Mouse (Mus musculus) kidney, adult 18-20 months (tissue): ENCODE results near the gene Mknk1.
A peak's percentile ranks its signal among the peaks of the same experiment; 100 is the strongest.

Experiments used
- DNase-seq: peaks from one replicate; pipeline ENCODE4 v3.0.0; 2021

Mknk1 gene

DNA sequence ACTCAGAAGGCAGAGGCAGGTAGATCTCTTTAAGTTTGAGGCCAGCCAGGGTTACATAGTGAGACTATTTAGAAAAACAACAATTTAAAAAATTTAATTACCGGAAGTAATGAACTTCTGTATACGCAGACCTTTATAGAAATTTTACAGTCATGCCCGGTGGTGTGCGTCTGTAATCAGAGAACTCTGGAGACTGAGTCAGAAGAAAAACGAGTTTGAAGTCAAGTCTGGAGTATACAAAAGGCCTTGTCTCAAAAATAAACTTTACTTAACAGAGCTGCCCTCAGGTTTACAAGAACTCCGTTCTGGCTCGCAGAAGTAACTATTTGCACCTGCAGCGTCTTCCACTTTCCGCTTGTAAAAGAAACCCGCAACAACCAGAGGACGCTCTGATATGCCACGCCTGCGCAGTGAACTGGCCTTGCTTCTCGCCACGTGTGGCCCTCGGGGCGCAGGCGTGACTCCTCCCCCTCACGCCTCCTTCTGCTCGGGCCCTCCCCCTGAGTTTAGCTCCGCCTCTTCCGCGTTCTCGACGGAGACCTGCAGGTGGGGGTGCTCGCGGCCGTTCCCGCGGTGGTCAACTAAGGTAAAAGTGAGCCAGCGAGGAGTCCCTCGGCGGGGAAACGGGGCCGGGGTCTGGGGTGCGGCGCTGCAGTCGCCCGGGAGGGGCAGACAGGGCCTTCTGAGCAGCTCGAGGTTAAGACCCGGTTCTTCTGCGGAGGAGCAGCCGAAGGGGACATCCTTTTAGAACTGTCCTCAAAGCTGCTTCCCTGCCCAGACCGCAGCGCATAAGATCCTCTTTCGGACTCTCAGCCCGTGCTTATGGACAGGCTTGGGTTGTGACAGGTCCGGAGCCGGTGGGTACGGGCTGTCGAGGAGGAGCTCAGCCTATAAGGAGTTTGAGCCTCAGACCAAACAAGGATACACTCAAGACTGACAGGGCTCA is at the start of gene Mknk1:
TSS of gene Mknk1 (plus strand) at position 503 of the 946 bp plus-strand sequence.
- DNase-seq = peak; percentile 93

DNA sequence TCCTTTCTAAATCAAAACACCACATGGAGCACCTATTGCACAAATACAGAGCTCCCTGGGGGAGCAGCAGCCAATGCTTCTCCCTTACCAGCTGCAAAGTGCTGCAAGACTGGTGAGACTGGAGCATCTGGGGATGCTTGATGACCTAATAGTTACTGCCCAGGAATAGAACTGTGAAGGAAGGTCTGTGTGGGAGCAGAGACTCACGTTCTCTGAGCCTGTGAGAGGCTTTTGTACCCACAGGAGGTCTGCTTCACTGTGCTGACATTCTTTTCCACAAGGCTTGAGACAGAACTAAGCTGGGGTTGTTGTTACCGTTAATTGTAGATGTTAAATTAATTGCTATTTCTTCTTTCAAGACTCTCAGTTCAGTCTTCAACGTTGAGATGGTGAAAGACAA is 48.1 kb upstream of the Mknk1 start:
- no peak for DNase-seq

DNA sequence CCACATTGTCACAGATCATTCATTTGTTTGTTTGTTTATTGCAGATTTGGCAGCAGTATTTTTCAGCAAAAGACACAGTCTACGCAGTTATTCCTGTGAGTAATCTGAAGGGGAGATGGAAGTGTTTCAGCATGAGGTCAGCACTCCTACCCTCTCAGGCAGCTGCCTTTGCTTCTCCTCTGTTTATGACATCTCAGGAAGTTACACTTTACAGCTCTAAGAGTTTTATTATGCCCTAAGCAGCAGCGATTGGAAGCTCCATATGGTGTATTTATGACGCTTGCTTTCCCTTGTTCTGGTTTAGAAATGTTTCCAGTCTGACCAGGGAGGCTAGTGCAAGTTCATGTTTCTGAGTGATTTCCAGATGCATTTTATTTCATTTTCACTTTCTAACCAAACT is 43.6 kb upstream of the Mknk1 start:
- no peak for DNase-seq

DNA sequence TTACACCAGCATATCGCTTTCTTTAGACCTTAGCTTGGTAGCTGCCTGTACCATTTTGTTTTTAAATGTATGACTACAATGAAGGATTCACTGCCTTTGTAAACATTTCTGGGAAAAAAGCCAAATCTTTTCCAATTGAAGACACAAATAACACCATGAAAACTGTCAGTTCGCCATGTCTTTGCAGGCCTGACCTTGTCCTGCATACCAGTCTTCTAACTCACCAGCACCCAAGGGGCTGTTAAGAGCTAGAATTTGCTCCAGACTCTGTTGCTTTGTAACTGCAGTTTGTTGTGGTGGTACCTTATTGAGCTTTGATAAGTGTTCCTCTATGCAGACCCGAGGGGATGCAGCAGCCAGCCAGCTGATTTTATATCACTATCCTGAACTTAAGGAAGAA is 39.0 kb upstream of the Mknk1 start:
- DNase-seq = no peak

DNA sequence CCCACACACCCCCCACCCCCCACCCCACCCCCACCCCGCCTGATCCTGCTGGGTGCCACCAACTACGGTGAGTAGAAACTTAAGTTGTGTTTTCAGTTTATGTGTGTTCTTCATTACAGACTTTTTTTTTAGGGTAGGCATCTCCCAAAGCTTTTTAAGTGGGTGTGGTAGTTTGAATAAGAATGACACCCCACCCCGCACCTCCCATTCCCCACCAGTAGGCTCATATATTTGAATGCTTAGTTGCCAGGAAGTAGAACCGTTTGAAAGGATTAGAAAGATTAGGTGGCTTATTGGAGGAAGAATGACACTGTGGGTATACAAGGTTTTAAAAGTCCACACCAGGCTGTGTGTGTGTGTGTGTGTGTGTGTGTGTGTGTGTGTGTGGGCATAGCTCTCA is 26.7 kb upstream of the Mknk1 start:
- DNase-seq = no peak

DNA sequence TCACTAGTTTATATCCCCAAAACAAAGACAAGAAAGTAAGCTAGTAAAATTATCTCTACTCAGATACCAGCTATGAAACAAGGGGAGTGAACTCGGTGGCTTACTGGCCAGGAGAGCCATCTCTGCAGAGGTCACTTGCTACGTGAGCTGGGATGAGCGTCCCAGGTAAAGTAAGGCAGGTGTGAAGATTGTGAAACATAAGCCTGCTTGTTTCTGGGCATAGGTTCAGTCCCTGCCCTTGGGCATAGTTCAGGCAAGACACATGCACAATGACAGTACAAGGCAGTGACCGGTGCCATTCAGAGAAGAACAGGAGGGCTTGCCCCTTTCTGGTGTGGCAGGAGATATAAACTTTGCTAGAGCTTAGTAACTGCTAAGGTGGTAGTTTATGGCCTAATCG is 23.4 kb upstream of the Mknk1 start:
- DNase-seq = no peak

DNA sequence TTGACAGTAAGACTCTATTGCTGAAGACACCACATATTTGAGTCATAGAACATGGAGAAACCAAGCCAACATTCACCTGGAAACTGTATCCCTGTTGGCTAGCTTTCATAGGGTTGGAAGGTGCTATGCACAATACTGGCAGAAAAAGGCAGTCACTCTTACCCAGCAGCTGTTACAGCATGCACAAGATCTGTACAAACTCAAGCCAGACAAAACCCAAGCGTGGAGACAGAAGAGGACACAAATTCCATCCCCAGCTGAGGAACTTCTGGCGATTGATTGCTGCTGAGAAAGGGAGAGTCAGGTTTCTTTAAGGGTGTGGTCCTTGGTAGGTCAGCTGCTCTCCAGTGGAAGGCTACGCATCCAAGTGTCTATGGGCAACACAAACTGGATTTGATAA is 18.8 kb upstream of the Mknk1 start:
- no peak for DNase-seq

DNA sequence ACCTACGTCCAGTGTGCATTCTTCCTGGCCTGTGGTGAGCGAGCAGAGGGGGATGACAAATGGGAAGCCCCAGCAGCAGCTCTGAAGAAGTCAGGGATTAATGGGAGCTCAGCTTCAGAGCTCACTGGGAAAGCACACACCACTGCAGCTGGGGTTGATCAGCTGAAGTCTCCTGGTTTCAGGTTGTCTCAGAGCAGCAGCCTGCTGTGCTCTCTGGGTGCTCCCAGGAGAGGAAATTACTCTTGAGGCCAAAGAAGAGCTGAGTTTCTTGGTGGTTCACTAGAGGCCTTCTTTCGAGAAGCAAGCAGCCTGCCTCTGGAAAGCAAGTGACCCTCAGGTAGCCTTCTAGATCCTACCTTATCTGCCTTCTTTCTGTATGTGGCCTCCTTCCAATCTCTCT is 18.1 kb upstream of the Mknk1 start:
- no peak for DNase-seq

DNA sequence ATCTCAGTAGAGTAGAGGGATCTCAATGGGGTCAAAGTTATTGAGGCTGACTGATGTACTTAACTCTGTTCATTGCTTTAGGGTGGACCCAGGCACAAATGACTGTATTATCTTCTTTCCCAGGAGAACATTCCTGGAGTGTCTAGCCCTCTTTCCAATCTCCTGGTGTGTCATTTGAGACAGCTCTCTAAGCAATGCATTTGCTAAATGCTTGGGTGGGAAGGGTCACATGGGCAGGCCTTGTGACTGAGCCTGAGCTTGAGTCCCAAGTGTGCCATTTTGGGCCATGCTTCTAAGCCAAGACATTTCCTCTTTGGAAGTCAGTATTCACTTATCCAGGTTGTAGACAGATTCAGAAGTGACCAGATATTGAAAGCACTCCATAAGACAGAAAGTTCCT is 17.6 kb upstream of the Mknk1 start:
- DNase-seq = no peak

DNA sequence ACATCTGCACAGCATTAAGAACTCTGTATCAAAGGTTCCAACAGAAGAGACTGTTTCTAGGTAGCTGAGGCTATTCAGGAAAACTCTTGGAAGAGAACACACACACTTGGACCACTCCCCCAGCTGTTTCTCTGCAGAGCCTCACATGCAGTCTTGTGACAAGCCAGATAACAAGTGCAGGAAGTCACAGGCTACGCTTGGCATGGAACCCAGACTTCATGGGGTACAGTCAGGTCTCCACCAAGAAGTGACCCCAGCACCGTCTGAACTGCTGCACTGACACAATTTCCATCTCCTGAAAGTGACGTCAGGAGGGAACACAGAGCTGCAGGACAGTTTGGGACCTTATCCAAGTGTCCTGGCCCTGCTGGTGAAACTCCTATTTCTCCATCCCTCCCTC is 17.1 kb upstream of the Mknk1 start:
- no peak for DNase-seq

DNA sequence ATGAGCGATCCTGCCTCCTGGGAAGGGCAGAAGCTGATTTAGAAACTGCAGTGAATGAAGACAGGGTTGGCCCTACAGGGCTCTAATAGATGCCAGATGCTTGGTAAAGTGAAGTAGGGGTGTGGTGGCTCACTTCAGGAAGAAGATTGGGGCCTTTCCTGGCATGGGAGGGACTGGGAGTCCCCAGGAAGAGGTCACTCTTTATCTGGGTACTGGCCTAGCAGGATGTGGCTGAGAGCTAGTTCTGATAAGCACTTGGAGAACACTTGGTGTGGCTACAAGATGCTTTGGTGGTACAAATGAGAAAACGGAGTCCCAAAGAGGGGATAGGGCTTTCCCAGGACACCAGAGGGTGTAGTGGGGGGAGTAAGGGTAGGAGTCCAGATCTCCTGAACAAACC is 14.8 kb upstream of the Mknk1 start:
- DNase-seq = no peak

DNA sequence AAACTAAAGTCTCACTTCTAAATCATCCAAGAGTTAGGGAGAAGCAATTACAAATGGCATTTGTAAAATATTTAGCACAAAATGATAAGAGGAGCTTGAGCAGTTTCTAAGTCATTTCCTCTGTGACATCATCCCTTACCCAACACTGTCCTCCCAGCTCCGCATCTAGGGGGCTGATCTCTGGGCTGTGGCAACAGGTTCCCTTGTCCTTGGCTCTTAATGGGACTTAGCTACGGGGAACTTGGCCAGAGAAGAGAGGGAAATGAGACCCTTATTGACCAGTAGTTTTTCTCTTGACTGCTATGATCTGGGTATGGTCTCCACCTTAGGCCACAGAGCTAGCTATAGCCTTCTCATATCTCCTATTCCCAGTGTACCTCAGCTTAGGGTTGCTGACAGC is 13.7 kb upstream of the Mknk1 start:
- DNase-seq = no peak

DNA sequence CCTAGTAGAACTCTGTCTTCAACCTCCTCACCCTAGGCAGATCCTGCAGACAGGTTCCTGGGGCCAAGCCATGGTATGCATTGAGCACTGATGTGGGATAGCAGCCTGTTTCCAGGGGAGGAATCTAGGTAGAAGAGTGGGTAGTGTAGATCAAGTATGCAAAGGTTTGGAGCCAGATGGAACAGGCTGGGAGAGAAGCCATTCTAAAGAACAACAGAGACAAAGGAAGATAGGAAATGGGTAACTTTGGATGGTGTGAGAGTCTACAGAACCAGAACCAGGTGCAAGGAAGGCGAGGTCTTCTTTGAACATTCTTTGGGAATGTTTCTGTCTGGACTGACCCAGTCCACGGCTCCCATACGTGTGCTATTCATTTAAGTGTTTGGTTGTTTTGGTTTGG is 11.9 kb upstream of the Mknk1 start:
- no peak for DNase-seq

DNA sequence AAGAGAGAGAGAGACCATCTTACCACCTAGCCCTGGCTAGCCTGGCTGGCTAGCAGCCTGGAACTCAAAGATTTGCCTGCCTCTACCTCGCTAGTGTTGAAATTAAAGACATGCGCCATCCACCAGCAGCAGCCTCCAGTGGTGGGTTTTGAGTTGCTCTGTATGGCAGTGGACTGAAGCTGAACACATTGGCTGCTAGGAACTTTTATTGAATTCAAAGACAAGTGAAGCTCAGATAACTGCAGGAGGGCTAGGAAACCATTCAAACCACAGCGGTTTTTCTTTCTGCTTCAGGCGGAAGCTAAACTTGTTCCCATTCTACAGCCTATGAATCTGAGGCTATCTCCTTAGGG is 11.5 kb upstream of the Mknk1 start:
- DNase-seq = no peak

DNA sequence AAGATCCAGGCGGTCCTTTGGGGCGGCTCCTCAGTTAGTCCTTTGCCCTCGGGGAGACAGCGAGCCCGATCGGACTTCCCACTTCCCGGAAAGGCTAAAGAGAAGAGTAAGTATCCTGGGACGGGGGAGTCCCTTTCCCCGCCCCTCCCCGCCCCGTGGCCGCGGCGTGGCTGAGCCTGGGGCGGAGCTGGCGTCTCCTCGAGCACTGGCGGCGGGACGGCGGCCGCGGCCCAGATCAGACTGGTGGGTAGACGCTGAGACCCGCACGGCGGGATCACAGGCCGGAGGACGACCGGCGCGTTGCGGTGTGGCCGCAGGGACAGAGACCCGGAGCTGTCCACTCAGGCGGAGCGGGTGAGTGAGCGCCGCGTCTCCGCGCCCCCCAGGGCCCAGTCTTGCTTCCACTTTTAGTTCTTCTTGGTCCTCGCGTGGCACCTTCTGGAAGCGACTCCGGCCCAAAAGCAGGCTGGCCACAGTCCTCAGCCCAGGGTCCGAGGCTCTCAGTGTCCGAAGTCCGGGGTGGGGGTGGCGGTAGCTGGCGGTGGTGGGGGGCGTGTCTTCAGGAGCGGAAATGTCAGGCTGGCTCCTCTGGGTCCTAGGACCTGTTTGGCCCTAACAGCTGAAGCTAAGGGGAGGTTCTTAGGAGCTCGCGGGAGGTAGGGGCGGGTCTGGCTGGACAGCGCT is 11.0 kb upstream of the Mknk1 start, which contains the start of gene Mob3c:
TSS of gene Mob3c (plus strand) at position 205 of the 684 bp plus-strand sequence.
- peak; percentile 88 for DNase-seq

DNA sequence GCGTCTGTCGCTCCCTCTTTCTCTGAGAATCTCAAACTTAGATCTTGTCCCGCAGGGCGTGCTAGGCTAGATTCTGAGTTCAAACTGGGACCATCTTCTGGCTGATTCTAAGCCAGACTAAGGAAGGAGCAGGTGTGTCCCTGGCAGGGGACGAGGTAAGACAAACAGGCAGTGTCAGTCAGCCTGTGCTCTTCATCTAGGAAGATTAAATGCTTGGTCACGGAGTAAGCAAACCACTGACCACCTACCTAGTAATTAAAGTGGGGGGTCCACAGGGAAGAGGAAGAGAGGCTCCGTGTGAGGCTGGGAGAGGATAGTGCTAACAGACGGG is 10.5 kb upstream of the Mknk1 start:
- DNase-seq = no peak

DNA sequence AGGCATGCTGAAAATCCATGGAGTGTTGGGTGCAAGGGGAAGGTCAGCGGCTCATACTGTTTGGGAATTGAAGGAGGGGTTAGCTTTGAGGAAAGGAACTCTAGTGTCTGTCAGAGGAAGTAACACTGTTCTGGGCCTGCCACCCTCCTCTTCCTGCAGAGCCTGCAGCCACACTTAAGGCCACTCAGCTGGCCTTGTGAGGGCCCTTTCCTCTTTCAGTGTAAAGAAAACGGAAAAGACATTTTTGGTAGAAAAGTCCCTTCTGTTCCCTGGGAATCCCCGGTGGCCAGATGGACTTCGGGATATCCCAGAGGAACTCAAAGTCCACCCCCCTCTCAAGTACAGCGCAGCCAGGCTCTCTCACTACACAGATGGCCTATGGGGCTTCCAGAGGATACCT is 8.5 kb upstream of the Mknk1 start:
- no peak for DNase-seq

DNA sequence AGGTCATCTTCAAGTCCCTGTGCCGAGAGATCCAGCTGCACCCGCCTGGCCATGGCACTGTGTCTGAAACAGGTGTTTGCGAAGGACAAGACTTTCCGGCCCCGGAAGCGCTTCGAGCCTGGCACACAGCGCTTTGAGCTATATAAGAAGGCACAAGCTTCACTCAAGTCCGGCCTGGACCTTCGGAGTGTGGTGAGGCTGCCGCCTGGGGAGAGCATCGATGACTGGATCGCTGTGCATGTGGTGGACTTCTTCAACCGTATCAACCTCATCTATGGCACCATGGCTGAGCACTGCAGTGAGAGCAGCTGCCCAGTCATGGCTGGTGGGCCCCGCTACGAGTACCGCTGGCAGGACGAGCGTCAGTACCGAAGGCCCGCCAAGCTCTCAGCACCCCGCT is 7.8 kb upstream of the Mknk1 start:
- no peak for DNase-seq

DNA sequence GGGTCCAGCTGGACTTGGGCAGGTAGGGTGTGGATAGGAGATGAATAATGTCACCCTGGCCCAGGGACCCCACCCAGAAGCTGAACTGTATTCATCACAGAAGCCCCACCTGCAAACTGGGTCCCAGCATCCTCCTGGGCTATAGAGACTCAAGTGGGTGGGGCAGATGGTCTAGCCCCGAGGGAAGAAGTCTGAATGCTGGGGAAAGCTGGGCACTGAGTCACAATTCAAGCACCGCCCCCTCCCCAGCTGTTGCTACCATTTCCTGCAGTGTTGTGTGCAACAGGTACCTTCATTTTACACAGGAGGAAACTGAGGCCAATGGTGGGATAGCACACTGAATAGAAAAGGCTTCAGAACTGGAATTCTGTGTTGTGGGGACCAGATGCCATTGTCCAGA is 7.0 kb upstream of the Mknk1 start:
- no peak for DNase-seq

DNA sequence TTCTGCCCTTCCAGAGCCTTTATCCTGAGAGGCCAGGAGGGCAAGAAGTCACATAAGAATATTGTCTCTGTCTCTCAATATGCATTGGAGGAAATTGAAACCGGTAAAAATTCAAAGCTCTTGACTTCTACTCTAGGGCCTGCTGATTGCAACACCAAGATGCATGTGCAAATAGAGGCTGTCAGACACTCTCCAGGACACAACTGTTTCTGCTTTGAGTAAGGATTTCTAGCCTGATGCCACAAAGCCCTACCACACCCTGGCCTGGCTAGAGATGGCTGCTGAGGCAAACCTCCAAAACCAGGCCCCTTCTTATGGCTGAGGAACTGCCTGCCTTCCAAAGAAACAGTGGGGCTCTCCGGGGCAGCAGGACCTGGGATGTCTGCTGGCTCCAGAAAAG is 3.4 kb upstream of the Mknk1 start:
- DNase-seq = no peak

DNA sequence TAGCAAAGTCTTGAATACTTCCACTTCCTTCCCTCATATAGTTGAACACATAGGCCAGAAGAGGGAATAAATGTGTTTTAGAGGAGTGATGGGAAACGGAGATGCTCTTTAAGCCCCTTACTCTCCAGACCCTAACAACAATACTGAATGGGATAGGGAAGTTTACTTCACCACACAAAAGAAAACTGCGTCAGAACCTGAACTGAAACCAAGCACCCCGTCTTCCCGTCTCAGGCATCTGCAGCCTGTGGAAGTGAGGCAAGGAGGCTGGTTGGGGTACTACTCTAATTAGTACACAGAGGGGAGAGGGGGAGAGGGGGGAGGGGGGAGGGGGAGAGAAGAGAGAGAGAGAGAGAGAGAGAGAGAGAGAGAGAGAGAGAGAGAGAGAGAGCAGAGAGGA is 802 bp upstream of the Mknk1 start:
- no peak for DNase-seq

DNA sequence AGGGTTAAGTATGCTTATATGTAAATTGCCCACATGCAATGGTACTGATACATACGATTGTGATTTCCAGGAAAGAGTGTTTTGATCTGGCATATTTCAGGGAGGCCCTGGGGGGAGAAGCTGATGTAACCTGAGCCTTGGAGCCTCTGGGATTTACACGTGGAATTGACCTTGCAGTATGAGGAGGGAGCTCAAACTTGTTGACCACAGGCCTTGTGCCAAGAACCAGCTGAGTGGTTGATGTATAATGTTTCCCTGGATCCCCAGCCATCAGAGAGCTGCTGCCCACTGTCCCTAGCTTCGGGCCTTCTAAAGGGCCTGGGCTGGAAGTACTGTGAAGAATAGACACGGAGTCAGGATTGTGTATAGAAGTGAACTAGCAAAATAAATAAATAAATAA is 958 bp downstream of the Mknk1 start:
- DNase-seq = peak; percentile 15

DNA sequence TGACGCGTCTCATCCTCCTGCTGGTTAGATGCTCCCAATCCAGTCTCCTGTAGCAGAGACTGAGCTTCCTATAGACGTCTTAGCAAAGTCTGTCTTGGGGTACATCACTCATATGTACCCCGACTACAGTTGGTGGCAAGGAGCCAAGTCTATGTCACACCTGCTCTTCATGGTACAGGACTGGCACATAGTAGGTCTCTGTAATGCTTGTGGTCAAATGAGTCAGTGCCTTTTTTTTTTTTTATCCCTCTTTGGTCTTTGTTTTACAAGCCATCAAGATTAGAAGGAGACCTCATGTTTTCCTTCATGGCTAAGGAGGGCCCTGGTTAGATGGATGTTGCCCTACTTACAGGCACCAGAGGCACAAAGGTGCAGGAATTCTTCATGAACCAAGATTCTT is 1.8 kb downstream of the Mknk1 start:
- no peak for DNase-seq

DNA sequence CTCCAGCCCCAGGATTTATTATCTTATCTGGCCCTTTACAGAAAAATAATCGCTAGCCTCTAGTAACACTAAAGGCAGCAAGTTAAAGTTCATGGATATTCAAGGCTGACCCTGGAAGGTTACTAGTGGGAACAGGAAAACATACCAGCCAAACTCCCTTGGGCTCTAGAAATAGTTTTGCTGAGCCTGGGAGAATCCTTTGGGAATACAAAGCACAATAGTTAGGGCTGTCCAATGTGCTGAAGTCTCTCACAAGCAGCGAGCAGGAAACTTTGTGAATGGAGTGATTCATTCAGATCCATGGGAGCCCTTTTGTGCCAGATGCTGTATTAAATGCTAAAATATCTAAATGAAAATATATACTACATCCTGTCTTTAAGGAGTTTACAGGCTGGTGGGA is 7.7 kb downstream of the Mknk1 start:
- DNase-seq = no peak

DNA sequence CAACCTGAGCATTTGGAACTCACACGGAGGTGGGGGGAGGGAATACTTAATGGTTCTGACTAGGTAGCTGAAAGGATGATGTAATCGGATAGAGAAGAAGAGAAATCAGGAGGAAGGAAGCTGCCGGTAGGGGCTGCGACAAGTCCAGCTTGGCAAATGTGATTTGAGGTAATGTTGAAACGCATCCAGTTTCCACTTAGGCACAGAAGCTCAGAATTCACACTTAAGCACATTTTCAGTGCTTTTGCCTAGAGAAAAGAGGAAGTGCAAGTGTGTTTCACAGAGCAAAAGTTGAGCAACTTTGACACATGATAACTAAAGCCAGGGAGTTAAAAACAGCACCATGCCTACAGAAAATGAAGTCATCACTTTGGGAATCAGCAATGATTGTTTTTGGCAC is 8.4 kb downstream of the Mknk1 start:
- no peak for DNase-seq
